Mouse (Mus musculus): ENCODE measurements at regions not wholly inside any gene's neighbourhood (a gene's known extent, or its start where the extent isn't known, plus 50 kb on each side); places are given as distances from the start of the nearest gene placed in this dataset.
A peak's percentile ranks its signal among the peaks of the same experiment; 100 is the strongest.

GRCm38 (mm10) chr12:95355151-95355550 lies 336.9 kb upstream of the Flrt2 start:
- Histone ChIP-seq H3ac (ENCODE audit: control insufficient read depth, insufficient read length) (no peak overlapping the region), H3K79me2 (ENCODE audit: control insufficient read depth, insufficient read depth) (no peaks in the 10 kb centered on the region), H3K4me3 (no peak overlapping the region), H3K36me3 (ENCODE audit: control insufficient read depth, insufficient read depth) (no peaks in the 10 kb centered on the region), H3K4me2 (ENCODE audit: low read depth) (no peak overlapping the region), H3K27me3 (ENCODE audit: control insufficient read depth, insufficient read depth, insufficient read length) (no peaks in the 10 kb centered on the region)
- TF ChIP-seq MAX (IDR thresholded peaks at IDR 0.05; ENCODE audit: low read depth) (no peak), SRF (IDR thresholded peaks at IDR 0.05; ENCODE audit: control insufficient read depth, insufficient read length, low read depth) (no peak), REST (IDR thresholded peaks at IDR 0.05; ENCODE audit: insufficient read depth, insufficient read length) (no peak), MYOG (IDR thresholded peaks at IDR 0.05; ENCODE audit: control insufficient read depth in 1 of 3, insufficient read depth in 1 of 3, insufficient read length in 2 of 3, low read depth in 2 of 3) (no peak), CEBPB (IDR thresholded peaks at IDR 0.05; ENCODE audit: insufficient read depth, poor library complexity, severe bottlenecking) (no peak), POLR2AphosphoS2 (IDR thresholded peaks at IDR 0.05; ENCODE audit: insufficient read length, low read depth) (no peak), MYOD1 (IDR thresholded peaks at IDR 0.05; ENCODE audit: control insufficient read depth in 1 of 3, insufficient read length in 2 of 3, low read depth in 2 of 3) (no peak), POLR2A (IDR thresholded peaks at IDR 0.05; ENCODE audit: insufficient read length, low read depth) (no peak), USF1 (IDR thresholded peaks at IDR 0.05; ENCODE audit: low read depth) (no peak), TCF3 (IDR thresholded peaks at IDR 0.05; ENCODE audit: insufficient read length, low read depth) (no peak), E2F4 (IDR thresholded peaks at IDR 0.05; ENCODE audit: insufficient read depth) (no peak), TCF12 (IDR thresholded peaks at IDR 0.05; ENCODE audit: insufficient read depth, poor library complexity, severe bottlenecking) (no peak)

- no peak overlapping the region for H3K4me3 ChIP-seq
- no peak for TF ChIP-seq TCF12 (IDR thresholded peaks at IDR 0.05; ENCODE audit: insufficient read depth, poor library complexity, severe bottlenecking)
- no peaks in the 10 kb centered on the region for H3K36me3 ChIP-seq (ENCODE audit: control insufficient read depth, insufficient read depth)
- H3K79me2 ChIP-seq (ENCODE audit: control insufficient read depth, insufficient read depth), result no peaks in the 10 kb centered on the region
- no peak overlapping the region for H3ac ChIP-seq (ENCODE audit: control insufficient read depth, insufficient read length)
- no peak overlapping the region for H3K4me2 ChIP-seq (ENCODE audit: low read depth)
- H3K27me3 ChIP-seq (ENCODE audit: control insufficient read depth, insufficient read depth, insufficient read length), result no peaks in the 10 kb centered on the region
These were observed 307.6 kb upstream of the Flrt2 start for GRCm38 (mm10) chr12:95384248-95384964.

GRCm38 (mm10) chr12:95385688-95386087 lies 306.3 kb upstream of the Flrt2 start:
- H3K36me3 ChIP-seq (ENCODE audit: control insufficient read depth, insufficient read depth), result no peaks in the 10 kb centered on the region
- TF ChIP-seq CEBPB (IDR thresholded peaks at IDR 0.05; ENCODE audit: insufficient read depth, poor library complexity, severe bottlenecking) (no peak), MYOD1 (IDR thresholded peaks at IDR 0.05; ENCODE audit: control insufficient read depth in 1 of 3, insufficient read length in 2 of 3, low read depth in 2 of 3) (peak in 2 of 3 experiments; percentile 57 to 70)
- H3K27me3 ChIP-seq (ENCODE audit: control insufficient read depth, insufficient read depth, insufficient read length), result no peaks in the 10 kb centered on the region
- H3K4me3 ChIP-seq, result no peak overlapping the region
- H3K4me2 ChIP-seq (ENCODE audit: low read depth), result no peak overlapping the region
- H3ac ChIP-seq (ENCODE audit: control insufficient read depth, insufficient read length), result no peak overlapping the region
- H3K79me2 ChIP-seq (ENCODE audit: control insufficient read depth, insufficient read depth), result no peaks in the 10 kb centered on the region

- Histone ChIP-seq H3ac (ENCODE audit: control insufficient read depth, insufficient read length) (no peak overlapping the region), H3K4me3 (no peak overlapping the region), H3K27me3 (ENCODE audit: control insufficient read depth, insufficient read depth, insufficient read length) (no peaks in the 10 kb centered on the region), H3K79me2 (ENCODE audit: control insufficient read depth, insufficient read depth) (no peaks in the 10 kb centered on the region), H3K4me2 (ENCODE audit: low read depth) (no peak overlapping the region), H3K36me3 (ENCODE audit: control insufficient read depth, insufficient read depth) (no peaks in the 10 kb centered on the region)
- no peak for TF ChIP-seq REST (IDR thresholded peaks at IDR 0.05; ENCODE audit: insufficient read depth, insufficient read length)
- TF ChIP-seq MYOG (IDR thresholded peaks at IDR 0.05; ENCODE audit: control insufficient read depth in 1 of 3, insufficient read depth in 1 of 3, insufficient read length in 2 of 3, low read depth in 2 of 3), result no peak
- no peak for TF ChIP-seq MAX (IDR thresholded peaks at IDR 0.05; ENCODE audit: low read depth)
- TF ChIP-seq TCF3 (IDR thresholded peaks at IDR 0.05; ENCODE audit: insufficient read length, low read depth), result no peak
These were observed 303.8 kb upstream of the Flrt2 start for GRCm38 (mm10) chr12:95388185-95388584.

- Histone ChIP-seq H3K4me3 (no peak overlapping the region), H3ac (ENCODE audit: control insufficient read depth, insufficient read length) (no peak overlapping the region), H3K4me2 (ENCODE audit: low read depth) (no peak overlapping the region), H3K36me3 (ENCODE audit: control insufficient read depth, insufficient read depth) (no peaks in the 10 kb centered on the region), H3K27me3 (ENCODE audit: control insufficient read depth, insufficient read depth, insufficient read length) (no peaks in the 10 kb centered on the region), H3K79me2 (ENCODE audit: control insufficient read depth, insufficient read depth) (no peaks in the 10 kb centered on the region)
- no peak for TF ChIP-seq TCF12 (IDR thresholded peaks at IDR 0.05; ENCODE audit: insufficient read depth, poor library complexity, severe bottlenecking)
- TF ChIP-seq MAX (IDR thresholded peaks at IDR 0.05; ENCODE audit: low read depth), result no peak
- TF ChIP-seq USF1 (IDR thresholded peaks at IDR 0.05; ENCODE audit: low read depth), result no peak
- no peak for TF ChIP-seq TCF3 (IDR thresholded peaks at IDR 0.05; ENCODE audit: insufficient read length, low read depth)
- no peak for TF ChIP-seq CEBPB (IDR thresholded peaks at IDR 0.05; ENCODE audit: insufficient read depth, poor library complexity, severe bottlenecking)
- TF ChIP-seq POLR2AphosphoS2 (IDR thresholded peaks at IDR 0.05; ENCODE audit: insufficient read length, low read depth), result no peak
- no peak for TF ChIP-seq POLR2A (IDR thresholded peaks at IDR 0.05; ENCODE audit: insufficient read length, low read depth)
- TF ChIP-seq REST (IDR thresholded peaks at IDR 0.05; ENCODE audit: insufficient read depth, insufficient read length), result no peak
- no peak for TF ChIP-seq E2F4 (IDR thresholded peaks at IDR 0.05; ENCODE audit: insufficient read depth)
- no peak for TF ChIP-seq MYOD1 (IDR thresholded peaks at IDR 0.05; ENCODE audit: control insufficient read depth in 1 of 3, insufficient read length in 2 of 3, low read depth in 2 of 3)
- TF ChIP-seq SRF (IDR thresholded peaks at IDR 0.05; ENCODE audit: control insufficient read depth, insufficient read length, low read depth), result no peak
- no peak for TF ChIP-seq MYOG (IDR thresholded peaks at IDR 0.05; ENCODE audit: control insufficient read depth in 1 of 3, insufficient read depth in 1 of 3, insufficient read length in 2 of 3, low read depth in 2 of 3)
These were observed 299.2 kb upstream of the Flrt2 start for GRCm38 (mm10) chr12:95392821-95393220.
